Mouse (Mus musculus) megakaryocyte, embryonic 14.5 days (primary cell): ENCODE results near the gene Top1.

ENCODE experiments used
- FLI1 ChIP-seq: IDR thresholded peaks from 2 replicates; pipeline ENCODE4 v1.6.1; 2012; ENCODE audit warnings: low read length, inconsistent platforms, mixed read lengths
- GATA1 ChIP-seq: IDR thresholded peaks from 3 replicates; pipeline ENCODE4 v1.6.1; 2012; ENCODE audit warnings: mixed read lengths, low read length, inconsistent platforms, borderline replicate concordance

DNA sequence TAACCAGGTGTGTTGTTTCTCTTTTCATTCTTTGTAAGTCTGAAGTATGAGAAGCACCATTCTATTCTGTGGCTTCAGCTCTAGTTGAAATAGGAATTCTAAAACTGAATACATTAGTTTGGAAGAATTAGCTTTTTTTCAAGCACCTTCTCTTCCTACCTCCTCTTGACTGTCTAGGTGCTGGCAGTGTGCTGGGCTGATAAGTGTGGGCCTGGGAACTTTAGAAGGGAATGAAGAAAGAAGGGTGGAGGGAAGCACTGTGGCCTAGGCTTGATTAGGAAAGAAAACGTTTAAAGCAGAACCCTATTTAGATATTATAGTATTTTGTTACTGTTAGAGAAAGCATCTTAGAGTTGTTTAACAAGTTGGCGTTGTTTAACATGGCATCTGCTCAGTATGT is 5.5 kb downstream of the Top1 start:
- TF ChIP-seq GATA1 (no peak), FLI1 (no peak)
